Mouse (Mus musculus) inflammation-experienced regulatory T-cells (primary cell): ENCODE results near the gene L3hypdh. TPM values are rescaled to one million over a fixed set of nuclear protein-coding genes. Genes with fewer than 3 reads are reported as not detected.

Experiments
- polyA plus RNA-seq, 2 experiments: library from polyadenylated mRNA; unstranded; fragments of 100-300 nt; shearing (Covaris generic); gene quantifications; one replicate each; pipeline ENCODE4 v1.2.1; 2017

The L3hypdh gene
- polyA plus RNA-seq: 1 to 10 TPM in 1 of 2 experiments, under 1 TPM in 1; 0.08 to 2.3 TPM

GRCm38 (mm10) chr12:72085329-72086165, at the start of gene L3hypdh, which contains the start of gene Jkamp:
L3hypdh (minus strand) TSS chr12:72085439.
Jkamp (plus strand) TSS chr12:72085589.

GRCm38 (mm10) chr12:72070327-72071269, 14.6 kb downstream of the L3hypdh start, which contains the start of gene Gpr135:
Gpr135 (minus strand) TSS chr12:72071125.

Other genes starting within 250 kb of the L3hypdh start
- under 1 TPM; 0.18 to 0.59 TPM for gene Gpr135, start 14.3 kb downstream of the L3hypdh start, polyA plus RNA-seq
- gene Jkamp, start 150 bp upstream of the L3hypdh start, polyA plus RNA-seq: 10 to 100 TPM; 37.6 to 40.7 TPM
- gene Ccdc175, start 99.6 kb upstream of the L3hypdh start, polyA plus RNA-seq: under 1 TPM; 0.10 to 0.15 TPM